Mouse (Mus musculus) ES-Bruce4 (cell line): ENCODE measurements around the gene Krtap3-2.

Experiments
- CTCF ChIP-seq: IDR thresholded peaks from one replicate; pipeline ENCODE4 v1.8.1; 2011; ENCODE audit warnings: low read depth, low read length
- EP300 ChIP-seq: IDR thresholded peaks from 2 replicates; pipeline ENCODE4 v1.6.1; 2011; ENCODE audit warnings: low read depth, low read length; ENCODE audit not compliant: insufficient read depth
- POLR2A ChIP-seq: IDR thresholded peaks from one replicate; pipeline ENCODE4 v1.8.1; 2011; ENCODE audit warnings: low read length; ENCODE audit not compliant: insufficient read depth

GRCm38 (mm10) chr11:99557976-99558745, 1.5 kb upstream of the Krtap3-2 start:
- no peak for TF ChIP-seq CTCF
- no peak for TF ChIP-seq POLR2A
- no peak for TF ChIP-seq EP300
